Mouse (Mus musculus) regulatory T cell (primary cell): ENCODE data around the gene Olfr68.
"Not testable (repeated sequence)": the region's sequence is repeated elsewhere in the genome, so short reads cannot be mapped to it uniquely, and the experiment has no call there.

Experiments used
- in situ Hi-C: fragments of 300-600 bp; cut with MboI, MseI; formaldehyde crosslinking; loops from one replicate; pipeline ENCODE4 v1.15.1; 2025; ENCODE audit warnings: high pct_unique_total_duplicates

The Olfr68 gene

GRCm38 (mm10) chr7:103767687-103768086 lies 11.8 kb downstream of the Olfr68 start:
- in situ Hi-C loops: not testable (repeated sequence)

- in situ Hi-C loops: not testable (repeated sequence)
Measured at GRCm38 (mm10) chr7:103762212-103762611, 17.3 kb downstream of the Olfr68 start.

- in situ Hi-C loops: no loop called here
Measured at GRCm38 (mm10) chr7:103757233-103757632, 22.3 kb downstream of the Olfr68 start, which contains the start of gene Olfr630. Gene Olfr630 (minus strand): TSS chr7:103757333.

GRCm38 (mm10) chr7:103744843-103745242 lies 34.7 kb downstream of the Olfr68 start, which contains the start of gene Olfr629:
Gene Olfr629 (minus strand): TSS chr7:103744943.
- in situ Hi-C loops: no loop called here

- in situ Hi-C loops: no loop called here
Measured at GRCm38 (mm10) chr7:103730074-103730473, 49.4 kb downstream of the Olfr68 start, which contains the start of gene Olfr628. Gene Olfr628 (plus strand): TSS chr7:103730374.
